Mouse (Mus musculus): ENCODE measurements around the gene Nav2.

- TF ChIP-seq CTCF (IDR thresholded peaks at IDR 0.05) (no peak), EP300 (IDR thresholded peaks at IDR 0.05) (no peak)
These were observed 250.3 kb downstream of the Nav2 start for GRCm38 (mm10) chr7:49158641-49159381.

All from lung, postnatal 0 days (tissue).